Mouse (Mus musculus) spleen, postnatal 4 days (tissue): ENCODE results near the gene Shisa9.

Source experiments
- DNase-seq, 2 experiments: peaks; one replicate each; pipeline ENCODE4 v3.0.0; 2022; ENCODE audit warnings: low spot score in 2 of 2

Gene Shisa9

DNA sequence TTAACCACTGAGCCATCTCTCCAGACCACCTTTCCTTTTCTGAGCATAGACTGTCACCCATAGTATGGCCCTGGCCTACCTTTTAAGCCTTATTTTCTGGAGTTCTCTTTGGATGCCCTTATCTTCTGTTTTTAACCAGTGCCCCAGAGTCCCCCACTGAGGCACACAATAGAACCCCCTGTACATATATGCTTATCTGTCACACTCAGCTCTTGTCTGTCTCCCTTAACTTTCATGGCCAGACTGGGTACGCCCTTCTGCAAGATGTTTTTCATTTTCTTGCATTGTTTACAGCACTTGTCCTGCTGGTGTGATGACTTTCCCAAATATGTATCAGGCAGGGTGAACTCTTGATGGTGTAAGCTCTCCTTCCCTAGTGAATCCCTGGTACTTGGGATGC, 68.1 kb downstream of the Shisa9 start:
- DNase-seq = no peak

DNA sequence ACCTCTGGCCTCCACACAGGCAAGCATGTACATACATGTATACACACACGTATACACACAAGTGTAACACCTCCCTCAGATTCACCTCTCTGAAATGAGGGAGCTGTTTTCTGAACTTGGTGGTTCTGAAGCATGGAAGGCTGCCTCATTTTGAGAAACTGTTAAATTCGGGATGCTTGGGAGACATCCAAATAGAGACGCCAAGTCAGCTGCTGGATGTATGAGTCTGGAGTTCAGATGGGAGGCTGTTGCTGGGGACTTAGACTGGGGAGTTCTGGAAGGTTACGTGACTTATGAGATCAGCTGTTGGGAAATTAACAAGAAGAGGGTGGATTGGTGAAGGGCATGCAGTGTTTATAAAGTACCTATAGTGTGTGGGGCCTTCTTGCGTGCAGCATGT, 88.7 kb downstream of the Shisa9 start:
- no peak for DNase-seq

DNA sequence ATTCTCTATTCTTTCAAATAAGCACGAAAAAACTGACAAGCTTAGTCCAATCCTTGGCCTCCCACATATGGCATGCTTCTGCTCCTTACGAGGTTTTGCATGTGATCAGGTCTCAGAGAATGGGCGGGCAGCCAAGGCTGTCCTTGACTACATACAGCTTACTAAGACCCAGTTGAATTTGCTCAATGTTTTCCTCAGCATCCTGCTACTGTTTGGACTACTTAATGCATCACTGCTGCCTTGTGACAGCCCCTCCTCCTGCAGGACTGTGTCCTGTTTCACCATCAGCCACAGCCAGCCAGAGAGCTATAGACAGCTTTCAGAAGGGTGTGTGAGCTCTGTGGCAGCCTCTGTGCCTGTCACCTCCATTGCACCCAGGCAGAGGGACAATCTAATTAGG, 92.4 kb downstream of the Shisa9 start:
- no peak for DNase-seq

DNA sequence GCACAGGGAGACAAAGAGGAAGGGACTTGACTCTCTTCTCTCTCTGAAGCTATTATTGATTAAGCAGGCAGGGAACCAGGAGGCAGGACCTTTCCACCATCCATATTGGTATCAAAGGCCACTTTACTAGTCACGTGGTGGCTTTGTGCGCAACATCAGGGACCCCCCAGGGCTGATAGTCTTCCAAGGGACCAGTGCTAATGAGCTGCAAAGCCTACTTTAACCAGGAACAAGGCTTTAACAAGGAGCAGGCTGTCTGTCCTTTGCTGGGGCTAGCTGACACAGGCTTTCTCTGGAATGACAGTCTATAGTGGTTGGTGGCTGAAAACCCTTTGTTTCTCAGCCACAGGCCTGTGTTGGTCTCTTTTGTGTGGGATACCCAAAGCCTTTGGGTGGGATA, 92.8 kb downstream of the Shisa9 start:
- DNase-seq = no peak

DNA sequence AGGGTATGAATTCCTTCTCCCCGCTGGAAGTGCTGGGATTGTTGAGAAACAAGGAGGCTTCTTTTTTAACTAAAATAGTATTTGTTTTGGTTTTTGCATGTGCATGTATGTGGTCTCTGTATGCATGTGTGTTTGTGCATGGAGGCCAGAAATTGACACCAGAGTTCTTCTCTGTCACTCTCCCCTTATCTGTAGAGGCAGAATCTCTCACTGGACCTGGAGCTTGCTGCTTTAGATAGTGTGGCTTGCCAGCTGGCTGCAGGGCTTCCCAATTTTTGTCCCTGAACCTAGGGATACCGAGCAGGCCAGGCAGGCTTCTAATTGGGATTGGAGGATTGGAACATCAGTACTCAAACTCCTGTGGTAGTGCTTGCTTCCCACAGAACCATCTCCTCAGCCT, 99.2 kb downstream of the Shisa9 start:
- no peak for DNase-seq

GRCm38 (mm10) chr16:12090604-12091235, 106.8 kb downstream of the Shisa9 start:
- no peak for DNase-seq

DNA sequence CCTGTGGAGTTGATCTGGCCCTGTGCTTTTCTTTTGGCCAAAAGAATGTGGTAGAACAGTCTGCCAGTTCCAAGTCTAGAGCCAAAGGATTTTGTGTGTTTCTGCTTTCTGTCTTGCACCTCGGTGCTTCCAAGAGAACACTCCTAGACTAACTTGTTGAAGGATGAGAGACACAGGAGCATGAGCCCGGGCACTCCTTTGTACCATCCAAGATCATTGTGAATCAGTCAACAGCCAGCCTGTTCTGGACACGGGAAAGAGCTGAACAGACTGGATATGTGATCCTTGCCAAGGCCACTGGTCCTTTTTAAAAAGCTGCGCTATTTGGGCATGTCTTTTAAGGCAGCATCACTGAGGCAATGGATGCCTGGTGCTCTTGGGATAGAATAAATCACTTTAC, 109.3 kb downstream of the Shisa9 start:
- DNase-seq = no peak

DNA sequence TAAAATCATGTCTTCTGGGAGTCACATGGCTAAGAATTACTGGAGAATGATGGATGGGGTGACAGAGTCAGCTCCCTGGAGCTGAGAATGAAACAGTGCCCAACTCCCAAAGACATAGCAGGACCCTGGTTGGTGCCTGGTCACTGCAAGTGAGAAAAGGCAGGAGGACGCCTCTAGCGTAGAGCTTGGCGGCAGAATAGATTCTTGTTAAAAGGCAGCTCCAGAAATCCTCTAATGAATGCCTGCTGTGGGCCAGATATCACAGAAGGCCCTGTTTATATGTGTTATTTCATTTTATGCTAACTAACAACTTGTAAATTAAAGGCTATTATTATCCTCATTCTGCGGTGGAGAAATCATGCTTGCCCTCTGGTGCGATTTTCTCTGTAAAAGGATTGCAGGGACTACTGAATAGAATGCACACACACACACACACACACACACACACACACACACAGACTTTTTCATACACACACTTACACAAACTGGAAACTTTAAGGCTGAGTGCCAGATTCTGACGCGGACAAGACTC, 110.9 kb downstream of the Shisa9 start:
- no peak for DNase-seq

DNA sequence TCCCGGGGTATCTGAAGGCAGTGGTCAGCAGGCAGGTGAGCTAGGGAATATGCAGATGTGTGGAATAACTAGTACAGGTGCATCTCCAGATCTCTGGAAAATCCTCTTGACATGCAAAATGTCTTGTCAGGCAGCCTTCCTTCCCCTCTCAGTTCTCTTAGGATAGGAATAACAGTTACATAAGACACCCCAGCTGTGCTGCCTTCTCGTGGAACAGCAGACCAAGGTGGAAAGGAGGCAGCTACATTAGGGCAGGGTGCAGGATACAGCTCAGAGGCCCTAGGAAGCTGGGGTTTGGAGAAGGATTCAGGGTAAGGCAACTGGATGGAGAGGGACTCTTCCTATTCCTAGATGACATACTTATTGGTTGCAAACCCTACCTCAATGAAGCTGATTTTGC, 111.5 kb downstream of the Shisa9 start:
- no peak for DNase-seq

DNA sequence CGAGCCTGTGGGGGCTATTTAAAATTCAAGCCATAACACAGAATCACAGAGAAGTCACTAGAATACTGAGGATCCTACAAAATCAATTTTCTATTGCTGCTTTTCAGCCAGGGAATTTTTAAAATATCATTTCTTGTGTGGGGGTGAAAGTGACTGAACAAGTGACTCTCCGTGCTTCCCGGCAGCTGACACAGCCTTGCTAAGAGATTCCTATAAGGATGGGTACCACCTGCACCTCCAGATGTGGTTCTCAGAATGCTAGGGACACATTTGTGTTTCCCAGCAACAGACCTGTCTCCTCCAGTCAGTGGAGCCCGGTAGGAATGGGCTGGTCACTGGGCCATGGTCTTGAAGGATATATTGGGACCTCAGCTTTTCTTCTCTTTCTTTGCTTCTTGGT, 124.5 kb downstream of the Shisa9 start:
- no peak for DNase-seq

DNA sequence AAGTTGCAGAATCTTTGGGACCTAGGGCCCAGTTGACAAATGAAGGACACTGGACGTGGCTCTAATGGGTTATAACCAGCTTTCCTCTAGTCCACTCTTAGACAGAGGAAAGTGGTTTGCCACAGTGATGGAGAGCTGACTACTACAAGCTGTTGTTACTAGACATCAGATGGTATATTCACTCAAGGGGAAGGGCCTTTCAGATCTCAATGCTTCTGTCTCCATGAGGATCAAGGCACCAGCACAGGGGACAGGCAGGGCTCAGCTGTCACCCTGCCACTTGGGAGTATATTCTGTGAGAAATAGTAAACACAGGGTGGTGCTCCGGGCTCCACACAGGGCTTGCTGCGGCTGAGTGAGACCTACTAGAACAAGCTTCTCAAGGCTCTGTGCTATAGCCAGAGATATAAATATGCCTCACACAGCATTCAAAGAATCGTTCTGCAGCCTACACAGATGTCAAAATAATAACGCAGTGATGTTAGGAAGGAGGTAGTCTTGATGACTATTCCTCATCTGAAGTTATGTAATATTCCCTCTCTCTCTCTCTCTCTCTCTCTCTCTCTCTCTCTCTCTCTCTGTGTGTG, 127.0 kb downstream of the Shisa9 start:
- DNase-seq = no peak

- DNase-seq = no peak
Measured at GRCm38 (mm10) chr16:12114396-12114795, 130.5 kb downstream of the Shisa9 start.

DNA sequence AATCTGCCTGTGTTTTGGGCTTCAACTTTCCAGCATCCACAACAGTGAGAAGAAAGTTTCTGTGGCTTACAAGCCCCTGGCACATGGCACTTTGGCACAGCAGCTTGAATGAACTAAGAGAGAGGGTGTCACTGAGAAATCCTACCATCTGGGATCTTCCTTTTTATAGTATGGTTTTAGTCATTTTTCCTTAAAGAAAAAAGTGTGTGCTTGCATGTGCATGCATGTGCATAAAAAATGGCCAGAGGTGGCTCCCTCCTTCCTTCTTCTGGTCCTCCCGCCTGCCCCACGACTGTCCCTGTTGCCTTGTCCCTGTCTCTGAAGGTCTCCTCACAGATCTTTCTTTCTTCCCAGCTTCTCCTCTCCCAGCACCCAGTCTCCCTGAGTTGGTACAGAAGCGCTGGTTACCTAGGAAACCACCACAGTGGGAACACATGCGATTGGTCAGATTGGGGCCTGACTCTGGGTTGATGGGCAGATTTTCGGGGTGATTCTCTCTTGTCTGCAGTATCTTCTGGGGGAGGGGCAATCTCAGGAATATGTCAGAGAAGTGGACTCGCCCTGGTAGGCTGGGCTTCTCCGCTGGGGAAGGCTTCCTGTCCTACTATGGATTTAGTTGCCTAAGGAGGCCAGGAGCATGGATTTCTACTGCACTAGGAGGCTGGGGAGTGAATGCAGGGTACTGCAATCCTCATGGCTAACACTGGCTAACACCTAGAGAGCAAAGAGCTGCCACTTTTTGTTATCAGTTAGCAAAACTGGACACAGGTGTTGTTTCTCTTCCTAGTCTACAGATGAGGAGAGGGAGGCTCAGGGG, 131.3 kb downstream of the Shisa9 start:
- DNase-seq = no peak

DNA sequence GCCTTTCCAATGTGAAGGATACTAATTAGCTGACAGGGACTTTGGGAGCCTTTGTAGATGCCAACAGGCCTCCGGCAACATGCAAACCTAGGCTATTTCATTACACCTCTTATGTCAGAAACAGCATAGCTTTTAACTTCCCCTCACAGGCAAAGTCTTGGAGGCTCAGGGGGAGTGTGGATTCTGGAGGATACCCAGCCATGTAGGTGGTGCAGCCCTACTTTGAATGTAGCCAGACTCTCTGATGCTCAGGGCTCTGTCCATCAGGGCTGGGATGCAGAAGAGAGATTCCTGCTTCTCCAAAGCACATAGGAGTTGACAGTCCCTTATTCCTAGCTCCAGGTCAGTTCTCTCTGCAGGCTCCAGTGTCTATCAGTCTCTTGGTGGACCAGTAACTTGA, 133.0 kb downstream of the Shisa9 start:
- no peak for DNase-seq

DNA sequence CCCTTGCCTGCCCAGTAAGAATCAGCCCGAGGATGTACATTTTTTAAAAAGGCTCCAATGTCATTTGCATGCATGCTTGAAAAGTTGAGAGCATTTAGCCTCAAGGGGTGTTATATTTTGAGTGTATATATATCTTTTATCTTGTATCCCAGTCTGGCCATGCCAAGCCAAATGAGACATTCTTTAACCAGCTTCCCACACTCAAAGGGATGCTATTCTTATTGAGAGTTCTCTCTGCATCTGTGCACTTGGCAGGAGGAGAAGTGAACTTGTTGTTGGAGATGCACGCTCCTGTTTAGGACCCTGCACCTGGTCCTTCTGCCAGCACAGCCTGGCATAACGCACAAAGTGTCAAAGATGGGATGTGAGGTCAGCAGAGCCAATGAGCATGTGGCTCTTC, 135.6 kb downstream of the Shisa9 start:
- no peak for DNase-seq

DNA sequence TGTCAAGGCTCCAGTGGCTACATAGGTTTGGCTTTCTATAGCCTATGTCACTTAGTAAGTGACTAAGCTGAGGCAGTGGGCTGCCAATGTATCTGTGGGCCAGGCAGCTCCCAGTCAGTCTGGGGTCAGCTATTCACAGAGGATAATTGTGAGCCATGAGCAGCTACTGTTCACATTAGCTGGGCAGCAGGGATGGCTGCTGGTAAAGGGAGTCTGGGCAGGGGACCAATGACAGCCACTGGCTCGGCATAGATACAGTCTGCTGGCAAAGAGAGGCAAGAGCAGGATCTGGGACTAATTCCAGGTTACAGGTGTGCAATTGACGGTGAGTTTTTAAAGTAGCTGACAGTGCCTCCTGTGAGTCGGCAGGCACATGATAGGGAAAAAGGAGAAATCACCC, 145.9 kb downstream of the Shisa9 start:
- DNase-seq = no peak

DNA sequence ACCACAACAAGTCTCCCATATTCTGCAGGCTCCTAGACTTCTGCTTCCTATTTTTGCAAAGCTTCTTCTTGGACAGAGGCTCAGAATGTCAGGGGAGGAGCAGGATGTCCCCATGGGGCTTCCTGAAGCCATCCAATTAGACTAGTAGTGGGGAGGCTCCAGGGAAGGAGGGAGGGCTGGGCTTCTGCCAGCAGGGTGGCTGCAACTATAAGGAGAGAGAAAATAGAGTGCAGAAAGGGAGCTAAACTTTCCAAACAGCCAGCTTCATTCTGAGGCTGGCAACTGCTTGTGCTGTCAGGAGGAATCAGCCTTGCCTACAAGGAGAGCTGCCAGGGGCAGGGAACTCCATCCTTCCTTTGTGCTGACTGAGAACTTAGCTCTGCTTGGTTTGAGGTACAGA, 162.8 kb downstream of the Shisa9 start:
- DNase-seq = no peak

GRCm38 (mm10) chr16:12151986-12152385, 168.1 kb downstream of the Shisa9 start:
- DNase-seq = no peak

DNA sequence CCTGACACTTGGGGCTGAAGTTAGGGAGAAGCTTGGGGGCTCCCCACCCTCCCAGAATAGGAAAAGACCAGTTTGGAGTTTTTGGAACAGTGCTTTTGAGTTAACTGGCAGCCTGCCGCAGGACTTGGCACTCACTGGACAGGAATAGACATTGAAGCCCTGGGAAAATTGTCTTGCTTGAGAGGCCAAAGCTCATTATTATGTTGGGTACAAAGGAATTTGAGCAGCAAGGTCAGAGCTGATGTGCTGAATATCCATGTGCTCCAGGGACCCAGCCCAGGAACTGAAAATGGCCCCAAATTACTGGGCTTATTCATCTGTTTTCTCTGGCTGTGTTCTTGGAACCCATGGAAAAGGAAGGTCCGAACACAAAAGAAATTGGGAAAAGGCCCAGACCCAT, 170.6 kb downstream of the Shisa9 start:
- no peak for DNase-seq

GRCm38 (mm10) chr16:12173482-12174041, 189.6 kb downstream of the Shisa9 start:
- DNase-seq = no peak

DNA sequence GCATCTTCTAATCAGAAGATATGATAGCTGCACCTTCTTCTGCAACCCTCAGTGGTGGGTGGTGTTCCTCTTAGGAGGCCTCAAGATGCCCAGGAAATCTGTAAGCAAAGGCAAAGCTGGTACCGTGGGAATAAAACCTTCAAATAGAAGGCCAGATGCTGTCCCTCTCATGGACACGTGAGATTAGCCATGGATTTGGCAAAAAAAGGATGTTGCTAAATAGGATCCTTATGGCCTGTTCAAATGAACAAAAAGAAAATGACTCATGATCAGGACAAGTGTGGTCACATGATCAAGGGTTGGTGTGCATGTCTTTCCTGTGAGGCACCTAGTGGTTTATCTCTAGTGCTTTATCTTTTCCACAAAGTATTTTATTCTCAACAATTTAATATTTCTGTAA, 194.1 kb downstream of the Shisa9 start:
- no peak for DNase-seq

GRCm38 (mm10) chr16:12189739-12190138, 205.8 kb downstream of the Shisa9 start:
- DNase-seq = no peak

GRCm38 (mm10) chr16:12196841-12197240, 212.9 kb downstream of the Shisa9 start:
- DNase-seq = no peak
